Mouse (Mus musculus) lung, embryonic 16.5 days (tissue): ENCODE results near the gene Ugt2b5. TPM values are rescaled to one million over a fixed set of nuclear protein-coding genes. Genes with fewer than 3 reads are reported as not detected.
"Not testable (repeated sequence)": the region's sequence is repeated elsewhere in the genome, so short reads cannot be mapped to it uniquely, and the experiment has no call there.

Experiments
- ATAC-seq: fragments of 200-750 bp; cut with Nextera tagmentation; 2 replicates; pipeline ENCODE4 v1.8.0; 2017; ENCODE audit warnings: low read depth, mild to moderate bottlenecking, moderate library complexity
- H3K27ac ChIP-seq: fragments of 300-500 bp; sonication (generic); 2 replicates; pipeline ENCODE4 v1.5.1; 2014; ENCODE audit warnings: mild to moderate bottlenecking, control low read depth, low read length
- H3K27me3 ChIP-seq: fragments of 300-500 bp; sonication (generic); 2 replicates; pipeline ENCODE4 v1.6.1; 2014; ENCODE audit warnings: low read depth, low read length, mixed read lengths; ENCODE audit not compliant: control insufficient read depth, insufficient read depth
- H3K36me3 ChIP-seq: fragments of 300-500 bp; sonication (generic); 2 replicates; pipeline ENCODE4 v1.6.1; 2014; ENCODE audit warnings: low read length; ENCODE audit not compliant: control insufficient read depth, insufficient read depth
- H3K4me1 ChIP-seq: fragments of 300-500 bp; sonication (generic); replicated peaks from 2 replicates; pipeline ENCODE4 v1.6.1; 2014; ENCODE audit warnings: low read length, mixed read lengths; ENCODE audit not compliant: control insufficient read depth, insufficient read depth
- H3K4me2 ChIP-seq: fragments of 300-500 bp; sonication (generic); 2 replicates; pipeline ENCODE4 v1.6.1; 2014; ENCODE audit warnings: low read depth, low read length, control low read depth
- H3K4me3 ChIP-seq: fragments of 300-500 bp; sonication (generic); 2 replicates; pipeline ENCODE4 v1.5.1; 2014; ENCODE audit warnings: mild to moderate bottlenecking, low read length, control low read depth
- H3K9ac ChIP-seq: fragments of 300-500 bp; sonication (generic); 2 replicates; pipeline ENCODE4 v1.6.1; 2014; ENCODE audit warnings: low read length, control low read depth
- H3K9me3 ChIP-seq: fragments of 300-500 bp; sonication (generic); 2 replicates; pipeline ENCODE4 v1.6.1; 2016; ENCODE audit warnings: low read length; ENCODE audit not compliant: control insufficient read depth
- WGBS: fragments of 180-500 bp; shearing (Covaris S2); extraction: QIAGEN DNeasy Blood & Tissue Kit; methylation state at CpG from one replicate; pipeline ENCODE4 v1.1.7; 2014; 5-methylcytosine and 5-hydroxymethylcytosine counted together
- polyA plus RNA-seq: library from polyadenylated mRNA; unstranded; fragments of >200 nt; fragmentation: Nextera tagmentation; extraction: Ambion mirVana; gene quantifications from 2 replicates; pipeline ENCODE4 v1.2.1, GENCODE M21; 2015

Ugt2b5 gene
- polyA plus RNA-seq, result 0.44 TPM in 1 of 2 replicates, not detected in the other

GRCm38 (mm10) chr5:87140196-87140595, at the start of gene Ugt2b5:
TSS of gene Ugt2b5 (minus strand) at chr5:87140318.
- WGBS, result 76% methylated on average over 1 of the region's 2 CpGs
- H3K9ac ChIP-seq, H3K4me2 ChIP-seq, H3K27ac ChIP-seq, H3K36me3 ChIP-seq, H3K9me3 ChIP-seq, H3K4me1 ChIP-seq, H3K4me3 ChIP-seq, H3K27me3 ChIP-seq, ATAC-seq: not testable (repeated sequence)

- H3K27ac ChIP-seq, H3K4me3 ChIP-seq, ATAC-seq, H3K36me3 ChIP-seq, H3K4me2 ChIP-seq, H3K27me3 ChIP-seq, H3K9me3 ChIP-seq, H3K4me1 ChIP-seq, H3K9ac ChIP-seq: not testable (repeated sequence)
- WGBS, result 43% methylated on average over 2 of the region's 2 CpGs
These were observed 35.7 kb upstream of the Ugt2b5 start for GRCm38 (mm10) chr5:87175780-87176179.

GRCm38 (mm10) chr5:87174671-87175070, 34.6 kb upstream of the Ugt2b5 start:
- no peak for ATAC-seq
- WGBS, result 54% methylated on average over 2 of the region's 2 CpGs
- H3K9me3 ChIP-seq, result no peaks in the 10 kb centered on the region
- no peak overlapping the region for H3K9ac ChIP-seq
- H3K4me3 ChIP-seq, result no peak overlapping the region
- no peaks in the 10 kb centered on the region for H3K4me1 ChIP-seq
- H3K27ac ChIP-seq, result no peak overlapping the region
- H3K27me3 ChIP-seq, result no peaks in the 10 kb centered on the region
- no peak overlapping the region for H3K4me2 ChIP-seq
- H3K36me3 ChIP-seq, result no peaks in the 10 kb centered on the region

- H3K4me1 ChIP-seq, result no peaks in the 10 kb centered on the region
- H3K27me3 ChIP-seq, result no peaks in the 10 kb centered on the region
- no peak overlapping the region for H3K4me3 ChIP-seq
- ATAC-seq, result peak; percentile 74
- no peak overlapping the region for H3K9ac ChIP-seq
- 42% methylated on average over 8 of the region's 8 CpGs for WGBS
- H3K36me3 ChIP-seq, result no peaks in the 10 kb centered on the region
- H3K27ac ChIP-seq, result no peak overlapping the region
- H3K4me2 ChIP-seq, result no peak overlapping the region
- H3K9me3 ChIP-seq, result no peaks in the 10 kb centered on the region; the same call in 1 of the 2 replicates
These were observed 7.8 kb upstream of the Ugt2b5 start for GRCm38 (mm10) chr5:87147741-87148454.

- no peaks in the 10 kb centered on the region for H3K27me3 ChIP-seq
- no peak overlapping the region for H3K27ac ChIP-seq
- WGBS, result 40% methylated on average over 3 of the region's 3 CpGs
- no peak overlapping the region for H3K9ac ChIP-seq
- H3K4me1 ChIP-seq, result no peaks in the 10 kb centered on the region
- H3K4me3 ChIP-seq, result no peak overlapping the region
- H3K4me2 ChIP-seq, result no peak overlapping the region
- H3K9me3 ChIP-seq, result no peaks in the 10 kb centered on the region
- ATAC-seq, result no peak
- no peaks in the 10 kb centered on the region for H3K36me3 ChIP-seq
These were observed 2.8 kb upstream of the Ugt2b5 start for GRCm38 (mm10) chr5:87142865-87143456.

- not testable (repeated sequence) for H3K36me3 ChIP-seq, H3K4me3 ChIP-seq, H3K9ac ChIP-seq, H3K27ac ChIP-seq, H3K4me1 ChIP-seq, H3K27me3 ChIP-seq, H3K4me2 ChIP-seq, H3K9me3 ChIP-seq, ATAC-seq
- WGBS, result 68% methylated on average over 1 of the region's 1 CpGs
These were observed 36.4 kb downstream of the Ugt2b5 start for GRCm38 (mm10) chr5:87103697-87104096.

GRCm38 (mm10) chr5:87092346-87093027, 47.6 kb downstream of the Ugt2b5 start, which contains the start of gene Ugt2b36:
TSS of gene Ugt2b36 (minus strand) at chr5:87092555.
- Histone ChIP-seq H3K4me3 (no peak within 1 kb of the TSS), H3K27me3 (no peaks in the 10 kb centered on the region), H3K27ac (no peak within 1 kb of the TSS), H3K4me2 (no peak within 1 kb of the TSS), H3K9ac (no peak within 1 kb of the TSS), H3K4me1 (no peaks in the 10 kb centered on the region), H3K36me3 (no peaks in the 10 kb centered on the region), H3K9me3 (no peaks in the 10 kb centered on the region)
- no peak for ATAC-seq
- 27% methylated on average over 1 of the region's 1 CpGs for WGBS

- Histone ChIP-seq H3K4me3 (no peak overlapping the region), H3K4me2 (no peak overlapping the region), H3K4me1 (no peaks in the 10 kb centered on the region), H3K27me3 (no peaks in the 10 kb centered on the region), H3K27ac (no peak overlapping the region), H3K9me3 (no peaks in the 10 kb centered on the region), H3K36me3 (no peaks in the 10 kb centered on the region), H3K9ac (no peak overlapping the region)
- ATAC-seq, result no peak
These were observed 49.0 kb downstream of the Ugt2b5 start for GRCm38 (mm10) chr5:87091111-87091510.

GRCm38 (mm10) chr5:87089264-87089663, 50.9 kb downstream of the Ugt2b5 start:
- Histone ChIP-seq H3K4me3 (no peak overlapping the region), H3K9ac (no peak overlapping the region), H3K27ac (no peak overlapping the region)

More at GRCm38 (mm10) chr5:87089264-87089663, 50.9 kb downstream of the Ugt2b5 start:
- Histone ChIP-seq H3K27me3 (no peaks in the 10 kb centered on the region), H3K4me1 (no peaks in the 10 kb centered on the region), H3K9me3 (no peaks in the 10 kb centered on the region), H3K36me3 (no peaks in the 10 kb centered on the region), H3K4me2 (no peak overlapping the region)
- ATAC-seq, result no peak
